Mouse (Mus musculus) c-Kit-positive CD71-negative TER-119-negative erythroid progenitor cells, embryonic 14.5 days (primary cell): ENCODE data around the gene Tmem163.

Experiments used
- DNase-seq: peaks from one replicate; pipeline ENCODE4 v3.0.0-alpha.2; 2013; ENCODE audit warnings: low read depth

Gene Tmem163

DNA sequence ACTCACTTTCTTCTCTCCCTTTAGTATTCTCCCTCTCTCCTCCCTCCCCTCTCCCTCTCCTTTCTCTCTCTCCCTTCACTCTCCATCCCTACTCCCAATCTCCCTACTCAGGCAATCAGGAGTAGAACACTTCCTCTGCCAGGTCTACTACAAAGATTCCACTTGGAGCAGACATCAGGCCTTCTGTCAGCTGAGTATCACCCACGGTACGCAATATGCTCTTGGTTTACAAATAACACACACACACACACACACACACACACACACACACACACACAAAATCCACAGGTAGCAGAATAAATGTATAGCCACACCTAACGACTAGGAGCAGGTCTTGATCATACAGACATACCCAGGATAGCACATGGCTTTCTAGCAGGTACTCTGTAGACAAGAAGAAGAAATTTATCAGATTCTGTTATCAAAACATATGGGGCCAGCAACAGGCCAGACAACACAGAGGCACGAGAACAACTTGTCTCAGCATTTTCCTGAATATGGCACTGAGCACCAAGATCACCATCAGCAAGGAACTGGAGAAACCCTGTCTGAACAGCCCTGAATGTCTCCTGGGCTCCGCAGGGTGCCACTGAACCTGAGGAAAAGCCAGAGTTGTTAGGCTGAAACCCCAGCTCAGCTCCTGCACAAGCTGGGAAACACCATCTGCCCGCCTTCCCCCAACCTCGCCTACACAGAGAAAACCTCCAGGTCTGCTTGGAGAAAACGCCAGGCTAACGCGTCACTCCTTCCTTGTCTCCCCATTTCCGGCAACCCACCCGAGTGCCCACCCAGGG lies 36.2 kb downstream of the Tmem163 start:
- no peak for DNase-seq

DNA sequence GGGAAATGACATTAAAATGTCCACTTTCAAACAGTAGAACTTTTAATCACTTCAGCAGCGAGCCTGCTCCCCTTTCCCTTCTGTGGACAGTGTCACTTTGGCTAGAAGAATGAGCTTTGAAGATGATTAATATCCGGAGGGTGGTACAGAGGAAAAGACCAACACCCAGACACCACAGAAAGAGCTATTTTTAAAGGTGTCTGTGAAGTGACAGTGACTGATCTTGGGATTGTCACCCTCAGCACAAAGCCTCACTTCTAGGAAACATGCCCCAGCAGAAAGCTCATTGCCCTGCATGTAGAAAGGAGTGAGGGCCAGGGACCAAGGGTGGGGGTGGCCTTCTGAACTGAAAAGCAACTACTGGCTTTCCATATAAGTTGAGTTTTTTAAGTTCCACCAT lies 41.4 kb downstream of the Tmem163 start:
- no peak for DNase-seq

DNA sequence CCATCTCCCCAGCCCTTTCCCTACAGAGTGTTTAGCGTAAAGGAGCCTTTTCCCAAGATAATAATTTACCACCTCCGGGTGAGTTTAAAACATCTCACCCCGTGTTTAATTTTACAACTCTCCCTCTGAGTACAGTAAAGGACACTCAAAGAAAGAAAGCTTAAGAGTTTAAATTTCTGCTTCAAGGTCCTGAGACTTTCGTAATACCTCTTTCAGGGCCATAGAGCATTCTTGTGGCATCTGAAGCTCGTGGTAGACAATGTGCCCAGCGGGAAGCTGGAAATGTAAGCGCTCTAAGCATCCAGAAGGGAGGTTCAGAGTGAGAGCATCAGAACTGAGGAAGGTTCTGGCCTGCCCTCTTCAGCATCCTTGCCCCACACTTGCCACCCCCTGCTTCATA lies 52.2 kb downstream of the Tmem163 start:
- no peak for DNase-seq

DNA sequence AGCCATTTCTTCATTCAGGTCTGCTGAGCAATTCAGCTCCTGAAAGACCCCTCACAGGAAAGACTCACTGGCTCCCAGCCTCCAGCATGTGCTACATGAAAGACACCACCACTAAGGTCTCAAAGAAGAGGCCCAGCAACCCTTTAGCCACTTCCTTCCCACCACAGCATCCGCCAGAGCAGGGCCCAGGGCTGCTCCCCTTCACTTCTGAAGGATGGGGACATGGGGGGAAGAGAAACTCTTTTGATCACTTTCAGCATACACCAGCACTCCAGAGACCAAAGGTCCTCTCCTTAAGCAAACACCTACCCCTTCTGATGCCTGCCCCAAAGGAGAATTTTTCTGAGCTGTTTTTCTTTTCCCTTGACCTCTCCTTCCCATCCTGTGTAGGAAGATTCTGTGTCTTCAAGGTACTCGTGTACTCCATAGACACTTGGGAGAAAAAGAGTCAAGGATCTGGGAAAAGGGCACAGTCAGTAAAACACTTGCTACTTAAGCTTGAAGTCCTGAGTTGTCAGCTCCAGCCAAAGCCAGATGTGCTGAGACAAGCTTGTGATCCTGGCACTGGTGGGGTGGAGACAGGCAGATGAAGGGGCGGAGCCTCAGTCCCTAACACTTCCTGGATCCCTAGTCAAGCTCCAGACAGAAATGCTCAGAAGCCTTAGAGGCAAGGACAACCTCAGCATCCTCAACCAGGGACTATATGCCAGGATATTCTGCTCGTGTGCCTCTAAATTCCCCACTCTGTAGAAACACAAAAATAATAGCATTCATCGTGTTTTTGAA lies 53.6 kb downstream of the Tmem163 start:
- DNase-seq: peak; percentile 17

DNA sequence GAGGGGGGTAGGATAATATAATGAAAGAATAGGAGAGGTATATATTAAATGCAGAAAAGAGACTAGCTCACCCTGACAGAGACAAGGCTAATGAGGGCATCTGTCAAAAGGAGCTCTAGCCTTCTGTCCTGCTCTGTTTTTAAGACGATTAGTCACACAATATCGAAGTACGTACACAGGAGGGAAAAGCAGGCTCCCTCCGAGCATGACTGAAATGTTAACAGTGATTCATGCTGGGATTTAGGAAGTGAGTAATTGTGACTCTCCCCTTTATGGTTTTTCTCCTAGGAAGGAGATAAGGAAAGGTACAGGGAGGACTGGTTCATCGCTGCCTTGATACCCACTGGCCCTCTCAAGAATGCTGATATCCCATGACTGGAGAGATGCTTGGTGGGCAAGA lies 57.0 kb downstream of the Tmem163 start:
- DNase-seq: no peak

DNA sequence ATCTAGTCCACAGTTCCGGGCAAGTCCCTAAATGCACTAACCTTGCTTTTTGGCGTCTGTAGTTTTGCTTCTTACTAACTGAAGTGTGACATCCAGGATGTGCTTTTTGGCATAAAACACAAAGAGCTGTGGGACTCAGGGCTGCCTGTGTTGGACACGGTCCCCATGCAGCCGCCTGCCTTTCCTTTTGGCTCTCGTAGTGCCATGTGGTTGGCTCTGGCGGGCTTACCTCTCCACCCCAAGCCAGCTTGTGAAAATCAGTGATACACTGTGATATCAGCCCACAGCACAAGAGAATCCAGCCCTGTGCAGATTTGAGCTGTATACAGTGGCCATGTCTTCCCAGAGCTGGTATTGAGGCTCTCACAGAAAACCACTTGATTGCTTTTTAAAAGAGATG lies 60.3 kb downstream of the Tmem163 start:
- DNase-seq: no peak

DNA sequence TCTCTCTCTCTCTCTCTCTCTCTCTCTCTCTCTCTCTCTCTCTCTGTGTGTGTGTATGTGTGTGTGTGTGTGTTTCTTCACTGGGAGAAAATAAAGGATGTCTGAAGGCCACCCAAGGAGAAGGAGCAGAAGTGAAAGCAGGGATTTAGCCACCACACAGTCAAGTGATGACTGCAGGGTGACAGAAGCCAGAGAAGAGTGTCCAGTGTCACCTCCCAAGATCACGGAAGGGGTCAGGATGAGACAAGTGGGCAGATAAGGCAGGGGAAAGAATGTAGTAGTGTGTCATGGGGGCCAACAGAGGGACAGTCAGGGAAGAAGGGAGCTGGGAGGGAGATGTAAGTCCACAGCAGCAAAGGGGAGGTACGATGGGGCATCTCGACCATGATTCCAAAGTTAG lies 69.0 kb downstream of the Tmem163 start:
- no peak for DNase-seq

DNA sequence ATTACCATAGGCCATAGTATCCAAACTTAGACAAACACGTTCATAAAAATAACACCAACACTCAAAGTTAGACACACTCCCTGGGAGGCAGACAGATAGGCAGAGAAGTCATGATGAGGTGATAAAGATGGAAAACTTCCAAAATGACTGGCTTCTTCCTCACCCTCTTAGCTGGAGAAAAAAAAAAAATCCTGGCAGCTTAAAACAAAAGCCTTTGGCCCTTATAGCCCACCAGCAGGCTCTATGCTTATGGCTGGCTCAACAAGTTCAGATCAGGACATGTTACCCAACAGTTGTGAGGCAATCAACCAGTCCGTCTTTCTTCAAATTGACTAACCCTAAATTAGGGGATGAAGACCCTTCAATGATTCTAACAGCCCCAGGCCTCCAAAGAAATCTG lies 69.5 kb downstream of the Tmem163 start:
- DNase-seq: no peak

DNA sequence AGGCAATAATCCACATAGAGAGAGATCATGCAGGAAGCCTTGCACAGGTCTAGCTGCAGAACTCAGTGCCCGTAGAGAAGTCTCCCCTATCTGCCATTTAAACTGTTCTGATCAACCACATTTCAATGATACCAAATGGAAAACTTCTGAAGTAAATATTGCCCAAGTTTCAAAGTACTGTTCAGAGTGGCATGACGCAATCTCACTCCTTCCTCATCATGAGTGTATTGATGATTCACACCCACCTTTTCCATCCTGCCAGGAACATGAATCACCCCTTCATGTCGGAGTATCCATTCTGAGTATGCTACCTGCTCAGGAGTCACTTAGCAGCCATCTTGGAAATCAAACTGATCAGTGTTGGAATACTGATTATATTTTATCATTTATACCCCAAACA lies 71.0 kb downstream of the Tmem163 start:
- no peak for DNase-seq

DNA sequence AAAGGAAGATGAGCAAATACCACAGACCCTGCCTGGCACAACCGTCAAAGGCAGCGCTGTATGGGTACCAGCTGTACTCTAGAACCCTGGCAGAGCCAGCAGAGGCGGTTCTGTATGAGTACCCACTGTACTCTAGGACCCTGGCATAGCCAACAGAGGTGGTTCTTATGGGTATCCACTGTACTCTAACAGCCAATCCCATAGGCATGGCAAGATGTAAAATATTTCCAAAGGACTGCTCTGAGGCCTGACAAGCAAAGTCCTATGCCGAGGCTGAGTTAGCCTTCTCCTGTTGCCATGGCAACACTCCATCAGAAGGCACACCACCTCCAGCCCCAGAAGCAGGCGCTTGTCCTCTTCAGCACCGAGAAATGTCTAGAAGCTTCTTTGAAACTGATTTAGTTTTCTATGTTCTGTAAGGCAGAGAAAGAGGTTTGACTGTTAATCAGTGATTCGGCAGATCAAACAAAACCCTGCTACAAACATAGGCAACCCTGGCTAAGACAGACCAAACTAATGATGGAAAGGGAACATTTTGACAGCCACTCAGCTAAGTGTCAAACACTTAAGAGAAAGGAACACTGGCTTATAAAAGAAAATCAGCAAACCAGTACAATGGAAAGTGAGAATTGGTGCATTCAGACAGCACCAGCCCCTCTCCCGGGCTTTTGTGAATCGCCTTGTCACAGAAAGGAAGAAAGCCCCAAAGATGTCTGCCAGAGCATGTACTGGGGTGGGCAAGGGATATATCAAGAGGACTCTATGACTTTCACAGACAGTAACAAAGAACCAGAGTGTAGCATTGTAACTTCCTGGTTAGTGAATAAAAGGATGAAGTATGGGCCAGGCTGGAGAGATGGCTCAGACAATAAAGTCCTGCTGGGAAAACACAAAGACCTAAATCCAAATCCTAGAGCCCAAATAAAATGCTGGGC lies 75.4 kb downstream of the Tmem163 start:
- no peak for DNase-seq

DNA sequence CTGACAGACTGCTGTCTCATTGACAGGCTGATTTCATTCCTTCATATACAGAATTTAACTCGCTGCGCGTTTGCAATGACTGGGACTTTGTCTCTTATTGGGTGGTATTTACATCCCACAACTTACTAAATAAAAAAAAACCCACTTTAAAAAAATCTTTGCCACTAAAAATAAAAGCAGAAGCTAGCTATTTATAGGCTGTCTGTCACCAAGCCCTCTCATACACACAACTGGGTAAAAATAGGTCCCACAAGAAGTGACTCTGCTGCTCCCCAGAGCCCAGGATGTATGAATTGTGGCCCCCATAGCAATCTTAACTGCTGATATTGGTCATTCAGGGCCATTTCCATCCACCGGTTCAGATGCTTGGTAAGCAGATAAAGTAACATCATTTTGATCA lies 83.2 kb downstream of the Tmem163 start:
- DNase-seq: no peak

DNA sequence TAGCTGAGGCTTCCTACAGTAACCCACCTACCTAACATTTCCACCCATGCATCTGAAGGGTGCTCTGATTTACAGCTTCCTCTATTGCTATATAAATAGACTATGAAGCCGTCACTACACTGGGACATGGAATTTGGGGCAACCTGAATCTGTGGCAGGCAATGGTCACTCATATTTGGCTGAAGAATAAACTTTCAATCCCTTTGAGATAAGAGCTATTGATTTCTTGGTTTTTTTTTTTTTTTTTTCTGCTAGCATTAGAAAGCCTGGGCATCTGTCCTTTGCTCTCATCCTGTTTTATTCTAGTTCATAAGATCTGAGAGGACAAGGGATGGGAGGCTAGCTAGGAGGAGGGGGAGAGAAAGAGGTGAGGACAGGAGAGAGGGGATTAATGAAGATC lies 83.6 kb downstream of the Tmem163 start:
- DNase-seq: no peak

DNA sequence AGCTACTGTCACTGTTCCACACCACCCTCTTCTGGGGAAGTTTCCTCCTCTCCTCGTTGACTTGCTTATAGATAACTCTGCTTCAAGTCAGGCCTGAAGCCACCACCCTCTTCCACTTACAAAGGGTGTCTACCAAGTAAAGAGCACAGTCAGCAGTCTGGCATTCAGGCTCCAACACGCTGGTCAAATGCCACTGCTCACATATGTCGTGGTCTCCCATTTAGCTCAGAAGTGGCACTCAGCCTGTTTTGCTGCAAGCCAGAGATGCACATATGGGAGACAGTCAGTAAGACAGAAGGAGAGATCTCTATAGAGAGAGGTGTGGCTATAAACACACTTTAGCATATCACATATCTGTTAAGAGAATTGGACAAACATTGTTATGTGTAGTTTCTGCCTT lies 89.8 kb downstream of the Tmem163 start:
- no peak for DNase-seq

DNA sequence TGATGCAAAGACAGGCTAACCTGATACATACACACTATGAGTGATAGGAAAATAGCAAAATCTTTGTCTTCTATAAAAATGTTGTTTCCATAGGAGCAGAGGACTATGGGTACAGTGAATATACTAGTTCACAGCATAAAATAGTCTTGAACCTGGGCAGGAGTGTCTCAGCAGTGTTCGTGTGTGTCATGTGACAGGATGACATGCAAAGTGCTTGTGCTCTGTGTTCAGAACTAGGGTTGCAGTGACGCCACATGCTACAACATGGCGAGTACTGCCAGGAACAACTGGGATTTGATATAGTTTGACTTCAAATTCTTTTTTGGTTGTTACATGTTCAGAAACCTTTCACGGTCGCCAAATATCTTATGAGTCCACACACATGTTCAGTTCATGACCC lies 92.3 kb downstream of the Tmem163 start:
- no peak for DNase-seq

DNA sequence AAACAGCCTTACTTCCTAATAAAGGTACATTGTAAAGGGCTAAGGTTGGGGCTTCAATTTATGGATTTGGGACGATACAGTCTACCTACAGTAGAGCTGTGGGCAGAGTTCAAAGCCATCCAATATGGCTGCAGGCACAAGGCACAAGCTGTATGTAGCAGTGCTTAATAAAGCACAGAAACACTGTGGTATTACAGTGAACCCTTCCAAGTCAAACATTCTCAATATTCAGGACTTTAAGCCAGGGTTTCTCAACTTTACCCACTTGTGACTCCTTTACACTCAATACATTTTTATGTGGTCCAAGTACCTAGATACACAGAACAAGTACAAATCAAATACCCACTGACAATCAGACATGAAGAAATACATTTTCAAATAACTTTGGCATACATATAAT lies 93.2 kb downstream of the Tmem163 start:
- no peak for DNase-seq

DNA sequence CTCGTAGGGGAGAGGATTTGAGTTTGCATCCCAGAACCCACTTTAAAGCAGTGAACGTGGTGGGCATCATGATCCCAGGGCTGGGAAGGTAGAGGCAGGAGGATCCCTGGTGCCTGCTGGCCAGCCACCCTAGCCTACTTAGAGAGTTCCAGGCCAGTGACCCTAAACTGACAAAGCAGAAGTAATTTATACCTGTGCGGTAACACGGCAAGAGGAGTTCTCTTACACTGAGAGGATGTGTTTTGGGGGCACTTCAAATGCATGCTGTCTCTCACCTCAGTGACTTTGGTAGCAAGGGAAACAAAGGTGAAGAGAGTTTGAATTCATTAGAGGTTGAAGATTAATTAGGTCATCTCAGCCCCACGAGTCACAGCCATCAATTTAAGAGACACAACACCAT lies 101.4 kb downstream of the Tmem163 start:
- DNase-seq: no peak

DNA sequence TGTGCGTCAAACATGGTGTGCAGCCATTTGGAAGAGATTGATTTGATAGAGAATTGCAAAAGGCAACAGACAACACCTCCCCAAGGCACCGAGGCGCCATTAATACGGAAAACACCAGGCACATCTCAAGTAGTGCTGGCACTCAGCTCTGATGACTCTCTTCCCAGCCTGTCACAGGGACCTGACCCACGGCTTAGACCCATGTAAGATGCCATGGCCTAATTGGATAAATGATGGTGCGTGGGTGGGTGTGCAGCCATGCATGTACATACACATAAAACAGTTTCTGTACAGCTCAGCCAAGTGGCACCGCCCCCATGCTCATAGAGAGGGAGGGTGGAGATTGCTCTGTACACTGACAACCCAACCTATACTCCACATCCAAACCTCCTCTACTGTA lies 102.3 kb downstream of the Tmem163 start:
- DNase-seq: no peak

DNA sequence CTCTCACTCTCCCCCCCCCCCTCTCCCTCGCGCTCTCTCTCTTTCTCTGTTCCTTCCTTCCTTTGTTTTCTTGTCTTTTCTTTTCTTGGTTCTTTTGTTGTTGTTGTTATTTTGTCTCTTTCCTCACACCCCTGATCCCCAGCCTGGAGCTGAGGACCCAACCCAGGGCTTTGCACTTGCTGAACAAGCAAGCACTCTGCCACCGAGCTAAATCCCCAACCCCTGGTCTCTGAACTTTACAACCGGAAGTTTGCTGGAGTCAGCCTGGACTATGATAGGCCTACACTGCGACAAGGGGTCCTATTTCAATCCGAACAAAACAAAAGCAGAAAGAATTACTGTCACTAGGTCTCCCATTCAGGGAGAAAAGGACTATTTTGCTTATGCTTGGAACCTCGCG lies 102.8 kb downstream of the Tmem163 start:
- DNase-seq: no peak

DNA sequence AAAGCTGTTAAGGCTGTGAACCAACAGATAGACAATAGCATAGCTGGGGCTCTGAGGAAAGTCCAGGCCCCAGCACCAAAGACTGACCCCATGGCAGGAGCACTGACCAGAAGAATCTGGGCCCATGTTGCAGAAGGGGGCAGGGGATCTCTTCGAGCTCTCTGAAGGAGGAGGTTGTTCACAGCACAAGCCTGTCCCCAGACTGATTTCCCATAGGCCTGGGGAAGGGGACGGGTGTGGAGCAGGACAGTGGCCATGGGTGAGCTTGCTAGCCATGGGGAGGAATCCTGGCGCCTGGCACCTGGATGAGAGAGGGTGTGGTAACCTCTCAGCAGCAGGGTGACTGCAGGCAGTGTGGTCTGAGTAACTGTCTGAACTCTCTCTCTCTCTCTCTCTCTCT lies 103.2 kb downstream of the Tmem163 start:
- DNase-seq: no peak

DNA sequence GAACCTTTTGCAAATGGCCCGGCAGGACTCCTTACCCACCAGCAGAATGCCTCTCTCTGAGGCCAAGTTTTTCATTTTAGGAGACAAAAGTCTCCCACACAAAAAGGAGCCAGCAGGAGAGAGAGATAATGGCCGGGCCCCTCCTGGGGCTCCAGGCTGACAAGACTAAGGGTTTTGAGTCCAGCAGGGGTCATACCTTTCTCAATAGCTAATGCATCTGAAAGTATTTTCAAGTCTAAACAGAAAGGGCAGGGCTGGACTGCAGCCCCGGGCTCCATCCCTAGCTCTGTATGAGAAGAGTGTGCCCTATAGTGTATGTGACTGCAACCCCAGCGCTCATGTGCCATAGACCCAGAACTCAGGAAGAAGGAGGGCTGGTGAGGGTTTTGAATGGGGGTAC lies 103.7 kb downstream of the Tmem163 start:
- no peak for DNase-seq

DNA sequence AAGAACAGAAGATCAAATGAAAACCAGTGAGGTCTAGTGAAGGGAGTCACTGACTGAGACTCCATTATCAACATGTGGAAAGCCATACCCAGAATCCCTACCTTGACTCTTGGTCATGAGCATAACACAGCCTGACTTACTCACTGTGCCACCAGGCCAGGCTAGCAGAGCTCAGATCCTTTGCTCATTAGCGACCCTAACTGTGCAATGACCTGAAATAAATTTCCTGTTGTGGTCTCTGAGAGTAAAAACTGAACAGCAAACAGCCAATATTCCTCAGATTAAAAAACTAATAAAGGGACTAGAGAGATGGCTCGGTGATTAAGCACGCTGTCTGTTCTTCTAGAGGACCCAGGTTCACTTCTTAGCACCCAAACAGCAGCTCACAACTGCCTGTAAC lies 106.2 kb downstream of the Tmem163 start:
- DNase-seq: no peak

DNA sequence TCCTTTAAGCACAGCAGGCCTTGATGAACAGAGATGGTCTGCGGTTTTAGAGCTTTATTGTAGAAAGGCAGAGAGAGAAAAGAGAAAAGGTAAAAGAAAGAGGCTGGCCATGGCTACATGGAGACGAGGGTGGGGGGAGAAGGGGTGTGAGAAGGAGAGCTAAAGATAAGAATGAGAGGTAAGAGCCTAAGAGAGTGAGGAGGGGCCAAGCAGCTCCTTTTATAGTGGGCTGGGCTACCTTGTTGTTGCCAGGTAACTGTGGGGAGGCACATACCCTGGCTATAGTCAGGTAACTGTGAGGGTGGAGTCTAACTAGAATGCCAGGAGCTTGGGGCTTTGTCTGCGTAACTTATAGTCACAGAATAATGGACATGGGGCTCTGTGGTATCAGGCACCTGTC lies 110.7 kb downstream of the Tmem163 start:
- DNase-seq: no peak

DNA sequence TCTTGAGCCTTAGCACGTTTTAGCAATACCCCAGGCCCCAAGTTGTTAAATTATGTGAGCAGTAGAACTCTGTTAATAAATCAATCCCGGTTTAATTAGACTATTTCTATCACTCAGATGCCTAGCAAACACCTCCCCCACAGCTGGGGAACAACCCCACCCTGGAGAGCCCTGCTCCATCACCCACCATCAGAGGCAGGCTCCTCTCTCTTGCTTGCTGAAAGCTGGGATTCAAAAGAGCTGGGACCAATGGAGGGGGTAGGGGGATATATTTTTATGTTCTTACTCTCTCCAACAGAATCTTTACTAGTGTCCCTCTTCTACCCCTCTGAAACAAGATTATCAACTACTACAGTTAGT lies 122.9 kb downstream of the Tmem163 start:
- DNase-seq: no peak
